Mouse (Mus musculus) midbrain, postnatal 0 days (tissue): ENCODE data around the gene Tlk2. TPM values are rescaled to one million over a fixed set of nuclear protein-coding genes. Genes with fewer than 3 reads are reported as not detected.
"Not testable (repeated sequence)": the region's sequence is repeated elsewhere in the genome, so short reads cannot be mapped to it uniquely, and the experiment has no call there.

ENCODE experiments used
- ATAC-seq: fragments of 200-750 bp; cut with Nextera tagmentation; 2 replicates; pipeline ENCODE4 v1.8.0; 2017; ENCODE audit warnings: moderate number of reproducible peaks, mild to moderate bottlenecking, moderate TSS enrichment, moderate library complexity; ENCODE audit not compliant: low FRiP score
- DNase-seq: peaks from one replicate; pipeline ENCODE4 v3.0.0-alpha.2; 2015; ENCODE audit warnings: low spot score
- H3K27ac ChIP-seq: fragments of 300-500 bp; sonication (generic); 2 replicates; pipeline ENCODE4 v1.5.1; 2014; ENCODE audit warnings: low read depth, mild to moderate bottlenecking, low read length, mixed read lengths
- H3K27me3 ChIP-seq: fragments of 300-500 bp; sonication (generic); 2 replicates; pipeline ENCODE4 v1.6.1; 2014; ENCODE audit warnings: low read length, control low read depth, mixed read lengths; ENCODE audit not compliant: insufficient read depth
- H3K36me3 ChIP-seq: fragments of 300-500 bp; sonication (generic); 2 replicates; pipeline ENCODE4 v1.6.1; 2014; ENCODE audit warnings: low read length, control low read depth, mixed read lengths; ENCODE audit not compliant: insufficient read depth
- H3K4me1 ChIP-seq: fragments of 300-500 bp; sonication (generic); 2 replicates; pipeline ENCODE4 v1.6.1; 2014; ENCODE audit warnings: mild to moderate bottlenecking, control low read depth, antibody characterized with exemption, low read length, mixed read lengths; ENCODE audit not compliant: insufficient read depth
- H3K4me2 ChIP-seq: fragments of 300-500 bp; sonication (generic); 2 replicates; pipeline ENCODE4 v1.6.1; 2014; ENCODE audit warnings: low read depth, mild to moderate bottlenecking, low read length, mixed read lengths; ENCODE audit not compliant: poor library complexity, severe bottlenecking
- H3K4me3 ChIP-seq: fragments of 300-500 bp; sonication (generic); 2 replicates; pipeline ENCODE4 v1.5.1; 2014; ENCODE audit warnings: low read depth, mild to moderate bottlenecking, low read length, moderate library complexity
- H3K9ac ChIP-seq: fragments of 300-500 bp; sonication (generic); replicated peaks from 2 replicates; pipeline ENCODE4 v1.6.1; 2014; ENCODE audit warnings: mild to moderate bottlenecking, low read length, moderate library complexity, mixed read lengths; ENCODE audit not compliant: poor library complexity, severe bottlenecking
- H3K9me3 ChIP-seq: fragments of 300-500 bp; sonication (generic); 2 replicates; pipeline ENCODE4 v1.6.1; 2016; ENCODE audit warnings: low read length, control low read depth
- CTCF ChIP-seq: IDR thresholded peaks from 2 replicates; pipeline ENCODE4 v1.5.1; 2016; ENCODE audit warnings: antibody characterized with exemption, mild to moderate bottlenecking
- WGBS: fragments of 180-500 bp; shearing (Covaris S2); extraction: QIAGEN DNeasy Blood & Tissue Kit; methylation state at CpG from one replicate; pipeline ENCODE4 v1.1.7; 2014; 5-methylcytosine and 5-hydroxymethylcytosine counted together
- polyA plus RNA-seq: library from polyadenylated mRNA; unstranded; fragments of >200 nt; fragmentation: Nextera tagmentation; extraction: Ambion mirVana; gene quantifications from 2 replicates; pipeline ENCODE4 v1.2.1, GENCODE M21; 2015
- total RNA-seq: library from RNA; depleted of rRNA; stranded (reverse); fragments of >200 nt; gene quantifications from 2 replicates; pipeline ENCODE4 v1.2.3, GENCODE M21; 2014; rRNA removed

Tlk2 gene
- 66.5 and 81.1 TPM in 2 replicates for total RNA-seq
- 12.3 and 15.3 TPM in 2 replicates for polyA plus RNA-seq

DNA sequence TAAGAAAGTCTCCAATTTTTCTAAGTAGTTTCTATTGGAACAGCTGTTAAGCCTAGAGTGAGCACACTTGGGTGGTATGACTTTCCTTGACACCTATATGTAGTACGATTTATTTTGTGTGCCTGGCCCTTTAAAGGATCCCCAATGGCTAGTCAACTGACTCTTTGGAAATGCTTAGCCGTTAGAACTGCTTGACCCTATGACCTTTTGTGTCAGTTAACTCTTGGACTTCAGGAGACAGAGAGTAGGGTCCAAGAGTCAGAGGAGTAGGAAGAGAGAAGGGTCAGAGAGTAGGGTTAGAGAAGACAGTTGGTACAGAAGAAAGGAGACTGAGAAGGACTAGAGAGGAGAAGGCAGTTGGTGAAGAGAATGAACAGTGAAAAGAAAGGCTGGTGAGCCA, at the start of gene Tlk2:
Gene Tlk2, plus strand, starts transcription at position 292 of the 400 bp plus-strand sequence.
- Histone ChIP-seq H3K36me3 (no peaks in the 10 kb centered on the region), H3K9me3 (no peaks in the 10 kb centered on the region), H3K4me1 (peaks cover 7% of the 10 kb centered on the region; the same call in 1 of the 2 replicates), H3K9ac (no peak within 1 kb of the TSS), H3K4me3 (no peak within 1 kb of the TSS), H3K27me3 (no peaks in the 10 kb centered on the region), H3K27ac (no peak within 1 kb of the TSS), H3K4me2 (no peak within 1 kb of the TSS)
- WGBS, result 43% methylated on average over 2 of the region's 2 CpGs
- TF ChIP-seq CTCF, result no peak
- ATAC-seq, result no peak
- no peak for DNase-seq

GRCm38 (mm10) chr11:105135692-105136091, 42.9 kb upstream of the Tlk2 start:
- Histone ChIP-seq H3K4me1 (no peaks in the 10 kb centered on the region), H3K27me3 (no peaks in the 10 kb centered on the region), H3K9ac (no peak overlapping the region), H3K27ac (no peak overlapping the region), H3K4me3 (no peak overlapping the region), H3K36me3 (peaks cover 64% of the 10 kb centered on the region), H3K4me2 (no peak overlapping the region), H3K9me3 (no peaks in the 10 kb centered on the region)
- WGBS, result 97% methylated on average over 7 of the region's 7 CpGs
- no peak for TF ChIP-seq CTCF
- no peak for DNase-seq
- ATAC-seq, result no peak

- H3K4me1 ChIP-seq, DNase-seq, H3K27me3 ChIP-seq, H3K9me3 ChIP-seq, H3K9ac ChIP-seq, ATAC-seq, H3K4me3 ChIP-seq, H3K27ac ChIP-seq, H3K4me2 ChIP-seq: not testable (repeated sequence)
- peaks cover 52% of the 10 kb centered on the region for H3K36me3 ChIP-seq
- 85% methylated on average over 2 of the region's 2 CpGs for WGBS
These were observed 41.4 kb upstream of the Tlk2 start for GRCm38 (mm10) chr11:105137255-105137654.

DNA sequence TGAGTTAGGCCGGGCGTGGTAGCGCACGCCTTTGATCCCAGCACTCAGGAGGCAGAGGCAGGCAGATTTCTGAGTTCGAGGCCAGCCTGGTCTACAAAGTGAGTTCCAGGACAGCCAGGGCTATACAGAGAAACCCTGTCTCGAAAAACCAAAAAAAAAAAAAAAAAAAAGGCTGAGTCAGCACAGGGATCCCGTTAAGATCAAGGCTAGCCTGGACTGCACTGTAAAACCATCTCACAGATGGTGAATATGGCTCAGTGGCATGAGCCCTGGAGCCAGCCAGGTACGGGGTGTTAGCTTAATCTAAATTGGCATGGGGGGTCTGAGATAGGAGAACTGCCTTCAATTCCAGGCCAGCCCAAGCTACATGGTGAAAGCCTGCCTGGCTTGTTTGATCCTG, 38.1 kb upstream of the Tlk2 start:
- H3K27ac ChIP-seq, H3K4me1 ChIP-seq, H3K27me3 ChIP-seq, ATAC-seq, DNase-seq, H3K9ac ChIP-seq, H3K4me2 ChIP-seq, H3K4me3 ChIP-seq, H3K9me3 ChIP-seq: not testable (repeated sequence)
- H3K36me3 ChIP-seq, result peaks cover 20% of the 10 kb centered on the region
- 98% methylated on average over 7 of the region's 8 CpGs for WGBS

DNA sequence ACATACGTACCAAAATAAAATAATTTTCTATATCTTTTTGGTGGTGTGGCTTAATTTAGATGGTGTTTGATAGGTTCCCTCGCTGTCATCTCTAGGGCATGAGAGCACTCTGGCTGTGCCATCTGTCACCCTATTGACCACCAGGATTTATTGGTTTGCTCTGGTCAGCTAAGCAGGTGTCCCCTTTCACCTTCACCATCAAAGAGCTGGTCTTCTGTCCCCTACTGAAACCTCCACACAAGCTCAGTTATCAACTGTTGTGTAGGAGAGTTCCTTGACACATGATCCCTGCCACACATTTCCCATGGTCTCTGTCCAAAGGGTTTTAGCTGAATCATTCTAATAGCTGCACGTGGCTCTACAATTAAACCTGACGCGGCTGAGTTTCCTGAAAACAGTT, 37.5 kb upstream of the Tlk2 start:
- H3K36me3 ChIP-seq, result peaks cover 16% of the 10 kb centered on the region
- no peak for ATAC-seq
- H3K9me3 ChIP-seq, result no peaks in the 10 kb centered on the region
- H3K9ac ChIP-seq, result no peak overlapping the region
- H3K4me2 ChIP-seq, result no peak overlapping the region
- H3K4me3 ChIP-seq, result no peak overlapping the region
- 97% methylated on average over 5 of the region's 5 CpGs for WGBS
- TF ChIP-seq CTCF, result no peak
- H3K27ac ChIP-seq, result no peak overlapping the region
- H3K4me1 ChIP-seq, result no peaks in the 10 kb centered on the region
- DNase-seq, result no peak
- H3K27me3 ChIP-seq, result no peaks in the 10 kb centered on the region

DNA sequence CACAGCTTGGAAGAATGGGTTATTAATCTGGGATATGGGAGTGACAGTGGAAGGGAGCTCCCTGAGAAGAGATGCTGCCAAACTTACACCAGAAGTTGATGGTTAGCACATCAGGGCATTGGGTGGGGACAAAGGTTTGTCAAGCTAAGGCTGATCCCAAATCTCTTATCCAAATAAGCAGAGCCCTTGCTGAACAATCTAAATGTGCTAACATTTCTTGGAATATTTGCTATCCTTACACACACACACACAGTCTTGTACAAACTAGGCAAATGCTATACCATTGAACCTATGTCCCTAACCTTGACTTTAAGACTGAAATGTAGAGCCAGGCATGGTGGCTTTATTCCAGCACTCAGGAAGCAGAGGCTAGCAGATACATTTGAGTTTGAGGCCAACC, 35.0 kb upstream of the Tlk2 start:
- no peaks in the 10 kb centered on the region for H3K27me3 ChIP-seq
- H3K4me2 ChIP-seq, result no peak overlapping the region
- no peak for DNase-seq
- no peak for TF ChIP-seq CTCF
- H3K9ac ChIP-seq, result no peak overlapping the region
- H3K27ac ChIP-seq, result no peak overlapping the region
- no peak overlapping the region for H3K4me3 ChIP-seq
- no peaks in the 10 kb centered on the region for H3K4me1 ChIP-seq
- peaks cover 10% of the 10 kb centered on the region; the same call in 1 of the 2 replicates for H3K36me3 ChIP-seq
- H3K9me3 ChIP-seq, result no peaks in the 10 kb centered on the region
- no peak for ATAC-seq
